Mouse (Mus musculus): Measurements from ENCODE around the gene Caprin1.

DNA sequence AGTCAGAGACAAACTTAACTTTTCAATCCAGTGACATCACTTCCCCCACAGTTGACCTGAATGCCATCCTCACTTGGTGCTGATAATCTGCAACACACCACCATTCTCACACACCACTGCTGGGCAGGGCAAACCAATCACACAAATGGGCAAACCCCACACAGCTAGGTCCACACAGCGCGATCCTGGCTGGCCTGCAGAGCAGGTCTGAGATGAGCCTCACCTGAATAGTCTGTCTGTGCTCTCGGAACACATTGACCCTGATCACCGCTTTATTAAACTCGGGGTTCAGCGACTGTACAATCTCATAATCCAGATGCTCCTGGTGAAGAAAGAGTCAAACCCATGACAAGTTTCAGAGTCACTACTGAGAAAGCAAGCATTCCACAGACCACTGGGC, 54.6 kb downstream of the Caprin1 start:
- TF ChIP-seq CTCF (conservative IDR thresholded peaks at IDR 0.05; ENCODE audit: insufficient read depth, insufficient read length, low read depth, low read length) = no peak
- no peak for TF ChIP-seq POLR2A (IDR thresholded peaks at IDR 0.05; ENCODE audit: low read depth, low read length)

All from kidney, adult 2 months (tissue).